Mouse (Mus musculus) neural tube, embryonic 13.5 days (tissue): ENCODE data around the gene Arhgap10. TPM values are rescaled to one million over a fixed set of nuclear protein-coding genes. Genes with fewer than 3 reads are reported as not detected.
"Not testable (repeated sequence)": the region's sequence is repeated elsewhere in the genome, so short reads cannot be mapped to it uniquely, and the experiment has no call there.

ENCODE experiments used
- ATAC-seq: fragments of 200-750 bp; cut with Nextera tagmentation; 2 replicates; pipeline ENCODE4 v1.8.0; 2017; ENCODE audit warnings: low read depth, mild to moderate bottlenecking, moderate TSS enrichment, moderate library complexity
- H3K27ac ChIP-seq: fragments of 300-500 bp; sonication (generic); replicated peaks from 2 replicates; pipeline ENCODE4 v1.5.1; 2015; ENCODE audit warnings: moderate library complexity, mild to moderate bottlenecking, inconsistent platforms
- H3K27me3 ChIP-seq: fragments of 300-500 bp; sonication (generic); 2 replicates; pipeline ENCODE4 v1.6.1; 2015; ENCODE audit warnings: mild to moderate bottlenecking, inconsistent platforms
- H3K36me3 ChIP-seq: fragments of 300-500 bp; sonication (generic); 2 replicates; pipeline ENCODE4 v1.6.1; 2015; ENCODE audit warnings: mild to moderate bottlenecking, inconsistent platforms
- H3K4me1 ChIP-seq: fragments of 300-500 bp; sonication (generic); replicated peaks from 2 replicates; pipeline ENCODE4 v1.6.1; 2015; ENCODE audit warnings: inconsistent platforms
- H3K4me2 ChIP-seq: fragments of 300-500 bp; sonication (generic); 2 replicates; pipeline ENCODE4 v1.6.1; 2015; ENCODE audit warnings: inconsistent platforms, mild to moderate bottlenecking, moderate library complexity
- H3K4me3 ChIP-seq: fragments of 300-500 bp; sonication (generic); 2 replicates; pipeline ENCODE4 v1.5.1; 2015; ENCODE audit warnings: mild to moderate bottlenecking, inconsistent platforms
- H3K9ac ChIP-seq: fragments of 300-500 bp; sonication (generic); 2 replicates; pipeline ENCODE4 v1.6.1; 2015; ENCODE audit warnings: moderate library complexity, mild to moderate bottlenecking, inconsistent platforms
- H3K9me3 ChIP-seq: fragments of 300-500 bp; sonication (generic); 2 replicates; pipeline ENCODE4 v1.6.1; 2016; ENCODE audit warnings: inconsistent platforms
- WGBS: fragments of 180-500 bp; shearing (Covaris S2); methylation state at CpG from one replicate; pipeline ENCODE4 v1.1.7; 2015; 5-methylcytosine and 5-hydroxymethylcytosine counted together
- polyA plus RNA-seq: library from polyadenylated mRNA; unstranded; fragments of >200 nt; fragmentation: Nextera tagmentation; extraction: Ambion mirVana; gene quantifications from 2 replicates; pipeline ENCODE4 v1.2.1, GENCODE M21; 2015

Gene Arhgap10
- polyA plus RNA-seq, 1 experiment from 2014 or later, result 7.0 TPM

DNA sequence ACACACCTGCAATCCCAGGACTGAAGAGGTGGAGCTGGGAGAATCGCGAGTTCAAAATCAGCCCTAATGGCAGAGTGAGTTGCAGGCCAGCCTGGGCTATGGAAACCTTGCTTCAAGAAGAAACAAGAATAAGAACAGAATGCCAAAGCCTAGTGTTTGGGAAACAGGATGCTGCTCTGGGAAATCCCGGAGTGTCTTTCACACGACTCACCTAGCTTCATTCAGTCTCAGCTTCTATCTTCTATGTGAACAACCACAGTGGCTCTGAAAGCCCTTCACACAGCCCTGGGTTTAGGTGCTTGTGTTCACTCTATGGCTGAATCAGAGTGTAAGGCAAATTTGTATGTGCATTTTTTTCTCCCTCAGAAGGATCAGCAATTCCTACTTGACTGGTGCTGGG lies 190.4 kb downstream of the Arhgap10 start:
- ATAC-seq, result no peak
- Histone ChIP-seq H3K27me3 (no peaks in the 10 kb centered on the region), H3K4me3 (no peak overlapping the region), H3K27ac (no peak overlapping the region), H3K4me2 (no peak overlapping the region), H3K36me3 (no peaks in the 10 kb centered on the region), H3K4me1 (peaks cover 8% of the 10 kb centered on the region; the same call in 1 of the 2 replicates), H3K9ac (no peak overlapping the region), H3K9me3 (no peaks in the 10 kb centered on the region)
- 90% methylated on average over 4 of the region's 4 CpGs for WGBS

DNA sequence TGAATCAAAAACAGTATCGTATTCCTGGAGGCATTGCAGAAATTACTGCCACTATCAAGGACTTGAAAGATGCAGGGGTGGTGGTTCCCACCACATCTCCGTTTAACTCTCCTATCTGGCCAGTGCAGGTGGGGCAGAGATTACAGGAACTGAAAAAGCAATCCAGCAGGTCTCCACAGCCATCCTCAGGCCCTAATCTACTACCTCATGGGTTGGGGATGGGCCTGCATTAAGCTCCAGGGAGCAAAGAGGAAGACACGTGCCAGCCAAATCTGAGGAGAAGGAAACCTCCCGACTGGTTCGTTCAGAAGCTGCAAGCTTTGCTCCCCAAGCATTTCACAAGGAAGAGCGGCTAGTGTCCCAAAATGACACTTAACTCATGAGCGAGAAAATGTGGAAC lies 195.0 kb downstream of the Arhgap10 start:
- H3K36me3 ChIP-seq, H3K4me2 ChIP-seq, H3K9ac ChIP-seq, H3K27ac ChIP-seq, H3K4me1 ChIP-seq, H3K27me3 ChIP-seq, ATAC-seq, H3K9me3 ChIP-seq, H3K4me3 ChIP-seq: not testable (repeated sequence)
- WGBS, result 91% methylated on average over 6 of the region's 7 CpGs

DNA sequence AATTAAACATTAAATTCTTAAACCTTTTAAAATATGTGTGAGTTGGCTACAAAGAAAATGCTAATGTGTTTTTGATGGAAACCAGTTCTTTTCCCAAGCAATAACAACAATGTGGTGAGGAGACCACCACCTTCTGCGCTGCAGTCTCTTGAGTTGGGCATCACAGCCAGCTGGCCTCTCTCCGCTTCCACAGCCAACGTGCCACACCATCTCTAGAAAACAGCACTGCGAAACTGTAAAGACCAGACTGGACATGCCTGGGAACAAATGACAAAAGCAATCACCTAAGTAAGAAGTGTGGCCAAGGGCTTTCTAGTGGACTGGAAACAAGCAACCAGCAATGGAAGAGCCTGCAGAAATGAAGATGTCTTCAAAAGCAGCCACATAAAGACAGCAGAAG lies 195.9 kb downstream of the Arhgap10 start:
- H3K4me2 ChIP-seq, result no peak overlapping the region
- H3K27ac ChIP-seq, result no peak overlapping the region
- no peaks in the 10 kb centered on the region for H3K27me3 ChIP-seq
- 93% methylated on average over 4 of the region's 4 CpGs for WGBS
- H3K9me3 ChIP-seq, result no peaks in the 10 kb centered on the region
- H3K36me3 ChIP-seq, result no peaks in the 10 kb centered on the region
- ATAC-seq, result no peak
- no peak overlapping the region for H3K9ac ChIP-seq
- H3K4me3 ChIP-seq, result no peak overlapping the region
- H3K4me1 ChIP-seq, result no peaks in the 10 kb centered on the region

DNA sequence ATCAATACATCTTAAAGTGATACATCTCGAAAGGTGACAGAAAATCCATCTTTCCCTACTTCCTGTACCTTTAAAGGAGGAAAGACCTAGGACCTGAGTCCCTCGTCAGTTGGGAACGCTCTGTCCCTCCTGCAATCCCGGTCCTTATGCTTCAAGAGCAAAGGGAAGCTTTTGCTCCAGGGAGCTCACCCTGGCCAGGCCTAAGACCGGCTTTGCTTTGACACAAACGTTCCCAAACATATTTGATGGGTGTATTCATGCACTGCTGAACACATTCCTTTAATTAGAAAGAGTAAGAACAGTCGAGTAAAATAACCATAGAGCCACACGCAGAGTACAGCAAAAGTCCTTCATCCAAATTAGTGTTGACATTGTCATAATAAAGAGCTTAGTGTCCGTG lies 199.2 kb downstream of the Arhgap10 start:
- no peak for ATAC-seq
- Histone ChIP-seq H3K36me3 (no peaks in the 10 kb centered on the region), H3K9me3 (no peaks in the 10 kb centered on the region), H3K27me3 (no peaks in the 10 kb centered on the region), H3K4me2 (no peak overlapping the region), H3K4me1 (no peaks in the 10 kb centered on the region), H3K27ac (no peak overlapping the region), H3K4me3 (no peak overlapping the region), H3K9ac (no peak overlapping the region)
- WGBS, result 84% methylated on average over 9 of the region's 9 CpGs

DNA sequence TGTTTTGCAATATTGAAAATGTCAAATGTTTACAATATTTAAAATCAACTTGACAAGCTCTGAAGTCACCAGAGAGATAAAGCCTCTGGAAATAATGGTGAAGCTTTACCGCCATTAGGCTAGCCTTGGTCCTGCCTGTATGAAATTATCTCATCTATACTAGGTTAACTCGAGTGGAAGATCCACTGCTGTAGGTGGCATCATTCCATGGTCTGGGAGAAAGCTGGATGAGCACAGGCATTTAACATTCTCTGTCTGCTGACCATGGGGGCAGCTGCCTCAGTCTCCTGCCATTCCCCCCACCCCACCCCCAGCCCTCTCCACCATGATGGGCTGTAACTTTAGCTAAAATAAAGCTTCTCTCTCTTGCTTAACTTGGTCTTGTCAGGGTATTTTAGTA lies 200.0 kb downstream of the Arhgap10 start:
- no peak overlapping the region for H3K4me2 ChIP-seq
- H3K4me3 ChIP-seq, result no peak overlapping the region
- no peak for ATAC-seq
- 86% methylated on average over 2 of the region's 2 CpGs for WGBS
- no peak overlapping the region for H3K27ac ChIP-seq
- H3K36me3 ChIP-seq, result no peaks in the 10 kb centered on the region
- no peaks in the 10 kb centered on the region for H3K9me3 ChIP-seq
- H3K9ac ChIP-seq, result no peak overlapping the region
- no peaks in the 10 kb centered on the region for H3K4me1 ChIP-seq
- H3K27me3 ChIP-seq, result no peaks in the 10 kb centered on the region

DNA sequence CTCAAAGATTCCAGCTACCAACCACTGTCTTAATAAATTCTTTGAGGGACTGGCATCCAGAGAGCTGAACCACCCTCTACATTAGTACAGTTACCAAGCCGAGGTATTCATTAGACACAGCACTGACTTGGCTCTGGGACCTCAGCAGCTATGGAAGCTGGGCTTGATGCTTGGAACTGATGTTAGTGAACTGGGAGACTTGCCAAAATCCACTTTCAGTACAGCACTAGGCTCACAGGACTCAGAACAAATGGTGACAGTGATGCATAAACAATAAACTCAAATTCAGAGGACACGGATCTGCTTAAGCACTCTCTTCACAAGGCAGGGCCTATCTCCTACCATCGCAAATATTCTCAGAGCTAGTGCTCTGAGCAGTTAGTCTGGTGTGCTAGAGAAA lies 204.8 kb downstream of the Arhgap10 start:
- Histone ChIP-seq H3K4me1 (no peaks in the 10 kb centered on the region), H3K4me2 (no peak overlapping the region), H3K9ac (no peak overlapping the region), H3K27ac (no peak overlapping the region), H3K27me3 (no peaks in the 10 kb centered on the region), H3K9me3 (no peaks in the 10 kb centered on the region), H3K36me3 (no peaks in the 10 kb centered on the region), H3K4me3 (no peak overlapping the region)
- 70% methylated on average over 3 of the region's 3 CpGs for WGBS
- no peak for ATAC-seq

DNA sequence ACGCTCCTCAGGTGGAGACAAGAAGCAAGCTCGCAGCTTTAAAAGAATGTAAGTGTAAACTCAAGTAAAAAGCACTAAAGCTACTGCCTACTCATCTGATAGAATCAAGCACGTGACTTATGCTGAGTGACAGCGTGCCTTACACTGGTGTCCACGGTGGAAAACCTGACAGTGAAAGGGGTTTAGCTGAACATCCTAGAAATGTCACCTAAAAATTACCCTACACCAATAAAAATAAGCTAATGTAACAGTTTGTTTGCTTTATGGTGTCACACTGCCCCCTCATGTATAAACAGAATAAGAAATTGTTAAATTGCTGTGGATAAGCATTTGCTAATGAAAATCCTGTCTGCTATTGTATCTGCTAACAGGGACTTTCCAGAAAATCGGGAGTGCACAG lies 206.0 kb downstream of the Arhgap10 start:
- WGBS, result 86% methylated on average over 6 of the region's 6 CpGs
- no peaks in the 10 kb centered on the region for H3K4me1 ChIP-seq
- no peak for ATAC-seq

DNA sequence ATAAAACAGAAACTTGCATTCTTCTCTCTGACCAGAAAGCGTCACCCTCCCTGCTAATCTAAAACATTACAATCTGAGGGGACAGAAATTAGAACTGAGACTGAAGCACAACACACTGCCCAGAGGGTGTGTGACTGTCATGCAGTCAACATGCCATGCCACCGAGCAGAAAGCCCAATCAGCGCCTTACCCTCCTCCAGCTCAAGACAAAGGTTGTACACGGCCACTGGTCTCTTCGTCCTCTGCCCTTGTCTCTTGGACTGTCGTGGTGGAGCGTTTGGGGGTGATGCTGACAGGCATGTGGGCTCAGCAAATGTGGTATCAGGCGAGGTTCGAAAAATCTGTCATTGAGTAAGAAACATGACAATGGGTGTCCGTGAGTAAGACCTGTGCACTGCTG lies 207.2 kb downstream of the Arhgap10 start:
- H3K36me3 ChIP-seq, result no peaks in the 10 kb centered on the region
- no peak overlapping the region for H3K9ac ChIP-seq
- no peaks in the 10 kb centered on the region for H3K27me3 ChIP-seq
- H3K4me2 ChIP-seq, result no peak overlapping the region
- WGBS, result 90% methylated on average over 10 of the region's 10 CpGs
- no peak for ATAC-seq
- no peaks in the 10 kb centered on the region for H3K9me3 ChIP-seq
- H3K4me1 ChIP-seq, result no peaks in the 10 kb centered on the region
- no peak overlapping the region for H3K27ac ChIP-seq
- H3K4me3 ChIP-seq, result no peak overlapping the region

More for the DNA sequence above, 206.0 kb downstream of the Arhgap10 start:
- H3K27ac ChIP-seq, result no peak overlapping the region
- no peak overlapping the region for H3K9ac ChIP-seq
- no peaks in the 10 kb centered on the region for H3K9me3 ChIP-seq
- H3K36me3 ChIP-seq, result no peaks in the 10 kb centered on the region
- no peaks in the 10 kb centered on the region for H3K27me3 ChIP-seq
- no peak overlapping the region for H3K4me3 ChIP-seq
- no peak overlapping the region for H3K4me2 ChIP-seq

DNA sequence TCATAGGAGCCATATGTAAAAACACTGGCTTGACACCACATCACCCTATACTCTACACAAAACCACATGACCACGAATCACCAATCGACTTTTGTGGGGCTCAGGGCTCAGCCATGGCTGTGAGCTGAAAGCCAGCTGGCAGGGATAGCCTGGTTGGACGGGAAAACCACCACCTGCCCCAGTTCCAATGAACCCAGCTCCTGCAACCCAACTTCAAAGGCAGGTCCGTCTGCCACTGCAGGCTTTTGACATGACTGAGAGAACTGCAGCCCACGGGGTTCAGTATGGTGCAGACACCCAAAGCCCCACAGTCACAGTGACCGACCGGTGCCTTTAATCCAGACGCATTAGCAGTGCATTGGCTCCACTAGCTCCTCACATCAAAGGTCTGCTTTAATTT lies 207.7 kb downstream of the Arhgap10 start:
- 84% methylated on average over 8 of the region's 8 CpGs for WGBS

DNA sequence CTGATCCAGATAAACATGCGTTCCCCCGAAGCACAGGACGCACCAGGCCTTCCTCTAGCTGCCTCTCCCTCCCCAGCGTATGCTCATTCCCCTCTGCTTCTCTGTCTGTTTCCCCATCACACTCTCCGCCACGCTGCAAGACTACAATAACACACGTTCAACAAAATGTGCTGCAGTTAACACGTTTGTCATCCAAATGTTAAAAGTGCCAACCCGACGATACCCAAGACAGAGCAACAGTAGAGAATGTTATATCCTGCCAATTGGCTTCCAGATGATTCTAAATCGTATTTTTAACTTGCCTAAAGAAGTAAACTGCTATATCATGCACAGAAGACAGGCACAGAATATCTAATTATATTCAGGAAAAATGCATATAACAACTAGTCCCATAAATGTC lies 223.2 kb downstream of the Arhgap10 start:
- no peak overlapping the region for H3K9ac ChIP-seq
- H3K27ac ChIP-seq, result no peak overlapping the region
- WGBS, result 83% methylated on average over 11 of the region's 11 CpGs
- H3K36me3 ChIP-seq, result no peaks in the 10 kb centered on the region
- no peaks in the 10 kb centered on the region for H3K4me1 ChIP-seq
- H3K27me3 ChIP-seq, result no peaks in the 10 kb centered on the region
- H3K9me3 ChIP-seq, result no peaks in the 10 kb centered on the region
- H3K4me2 ChIP-seq, result no peak overlapping the region
- H3K4me3 ChIP-seq, result no peak overlapping the region
- no peak for ATAC-seq

More for the DNA sequence above, 207.7 kb downstream of the Arhgap10 start:
- Histone ChIP-seq H3K27me3 (no peaks in the 10 kb centered on the region), H3K4me2 (no peak overlapping the region), H3K36me3 (no peaks in the 10 kb centered on the region), H3K4me3 (no peak overlapping the region), H3K4me1 (no peaks in the 10 kb centered on the region), H3K27ac (no peak overlapping the region), H3K9ac (no peak overlapping the region), H3K9me3 (no peaks in the 10 kb centered on the region)
- no peak for ATAC-seq

DNA sequence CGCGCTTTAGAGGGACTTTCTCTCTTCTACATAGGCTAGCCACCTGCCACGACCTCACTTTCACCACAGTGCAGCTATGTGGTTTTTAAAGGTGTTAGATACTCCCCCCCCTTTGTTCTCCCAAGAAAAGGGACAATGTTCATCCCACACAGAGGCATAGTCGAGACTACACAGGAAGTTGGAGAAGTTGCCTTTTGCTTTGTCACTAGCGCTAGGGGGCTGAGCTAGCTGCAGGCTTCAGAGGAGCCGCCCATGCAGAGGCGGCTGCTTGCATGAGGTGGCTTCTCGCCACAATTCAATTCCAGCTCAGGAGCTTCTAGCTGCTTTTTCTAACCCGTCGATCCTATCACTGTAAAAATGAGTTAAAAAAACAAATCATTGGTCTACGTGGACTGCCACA lies 225.1 kb downstream of the Arhgap10 start:
- WGBS, result 66% methylated on average over 11 of the region's 11 CpGs
- no peak overlapping the region for H3K4me3 ChIP-seq
- H3K27ac ChIP-seq, result no peak overlapping the region
- no peak overlapping the region for H3K4me2 ChIP-seq
- no peak for ATAC-seq
- H3K36me3 ChIP-seq, result no peaks in the 10 kb centered on the region
- no peaks in the 10 kb centered on the region for H3K27me3 ChIP-seq
- H3K9ac ChIP-seq, result no peak overlapping the region
- no peaks in the 10 kb centered on the region for H3K4me1 ChIP-seq
- H3K9me3 ChIP-seq, result no peaks in the 10 kb centered on the region

DNA sequence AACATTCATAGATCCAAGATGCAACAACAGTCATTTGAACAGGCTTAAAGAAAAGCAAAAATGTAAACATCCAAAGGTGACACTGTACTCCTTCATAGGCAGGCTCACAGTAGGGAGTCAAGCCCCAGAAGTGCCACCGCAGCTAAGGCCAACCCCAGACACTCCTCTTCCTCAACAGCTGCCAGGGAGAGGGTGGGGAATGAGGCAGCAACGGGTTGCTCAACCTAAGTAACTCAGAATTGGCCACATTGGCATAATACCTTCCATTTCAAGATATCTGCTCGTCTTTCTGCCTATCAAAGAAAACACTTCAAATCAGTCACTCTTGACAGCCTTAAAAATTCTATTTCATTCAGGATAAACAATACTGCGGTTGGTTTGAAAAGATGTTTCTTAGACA lies 225.6 kb downstream of the Arhgap10 start:
- H3K36me3 ChIP-seq, result no peaks in the 10 kb centered on the region
- H3K4me3 ChIP-seq, result no peak overlapping the region
- H3K4me2 ChIP-seq, result no peak overlapping the region
- ATAC-seq, result no peak
- no peaks in the 10 kb centered on the region for H3K27me3 ChIP-seq
- 58% methylated on average over 4 of the region's 4 CpGs for WGBS
- no peaks in the 10 kb centered on the region for H3K4me1 ChIP-seq
- no peak overlapping the region for H3K9ac ChIP-seq
- H3K27ac ChIP-seq, result no peak overlapping the region
- H3K9me3 ChIP-seq, result no peaks in the 10 kb centered on the region

DNA sequence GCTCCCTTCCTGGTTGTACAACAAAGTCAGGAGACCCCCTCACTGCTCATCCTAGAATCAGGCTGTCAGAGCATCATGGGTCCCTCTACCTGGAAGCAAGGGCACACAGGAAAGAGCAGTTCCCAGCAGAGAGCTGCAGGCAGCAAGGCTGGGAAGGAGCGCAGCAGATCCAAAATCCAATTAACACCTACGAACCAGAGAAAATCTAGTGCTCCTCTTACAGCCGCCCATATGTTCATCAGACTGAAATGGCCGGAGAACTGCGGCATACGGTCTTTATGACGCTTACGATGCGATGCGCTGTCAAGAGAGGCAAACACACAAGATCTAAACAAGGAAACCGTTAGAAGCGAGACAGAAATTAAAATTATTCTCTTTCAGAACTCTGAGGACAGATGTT lies 229.3 kb downstream of the Arhgap10 start:
- Histone ChIP-seq H3K4me1 (no peaks in the 10 kb centered on the region), H3K27ac (no peak overlapping the region), H3K27me3 (no peaks in the 10 kb centered on the region), H3K4me3 (no peak overlapping the region), H3K4me2 (no peak overlapping the region), H3K9ac (no peak overlapping the region), H3K9me3 (no peaks in the 10 kb centered on the region), H3K36me3 (no peaks in the 10 kb centered on the region)
- ATAC-seq, result no peak
- WGBS, result 94% methylated on average over 12 of the region's 12 CpGs
